Mouse (Mus musculus): Measurements from ENCODE around the gene Fabp1.

Gene Fabp1

GRCm38 (mm10) chr6:71199612-71200011 lies at the start of gene Fabp1:
TSS of gene Fabp1 (plus strand) at chr6:71199827.
- DNase-seq (ENCODE audit: low read depth) = no peak

- DNase-seq (ENCODE audit: low read depth) = no peak
Measured at GRCm38 (mm10) chr6:71151098-71151497, 48.5 kb upstream of the Fabp1 start.

- DNase-seq (ENCODE audit: low read depth) = no peak
Measured at GRCm38 (mm10) chr6:71153486-71153885, 46.1 kb upstream of the Fabp1 start.

- no peak for DNase-seq (ENCODE audit: low read depth)
Measured at GRCm38 (mm10) chr6:71154861-71155260, 44.8 kb upstream of the Fabp1 start.

- peak; percentile 29 for DNase-seq (ENCODE audit: low read depth)
Measured at GRCm38 (mm10) chr6:71156674-71157326, 42.8 kb upstream of the Fabp1 start.

- no peak for DNase-seq (ENCODE audit: low read depth)
Measured at GRCm38 (mm10) chr6:71161290-71161689, 38.3 kb upstream of the Fabp1 start.

GRCm38 (mm10) chr6:71162269-71162668 lies 37.4 kb upstream of the Fabp1 start:
- no peak for DNase-seq (ENCODE audit: low read depth)

GRCm38 (mm10) chr6:71164394-71164793 lies 35.2 kb upstream of the Fabp1 start:
- no peak for DNase-seq (ENCODE audit: low read depth)

- no peak for DNase-seq (ENCODE audit: low read depth)
Measured at GRCm38 (mm10) chr6:71166551-71167169, 33.0 kb upstream of the Fabp1 start.

GRCm38 (mm10) chr6:71172812-71173580 lies 26.6 kb upstream of the Fabp1 start:
- no peak for DNase-seq (ENCODE audit: low read depth)

GRCm38 (mm10) chr6:71180596-71180995 lies 19.0 kb upstream of the Fabp1 start:
- DNase-seq (ENCODE audit: low read depth) = no peak

- DNase-seq (ENCODE audit: low read depth) = no peak
Measured at GRCm38 (mm10) chr6:71184941-71185604, 14.6 kb upstream of the Fabp1 start.

- DNase-seq (ENCODE audit: low read depth) = no peak
Measured at GRCm38 (mm10) chr6:71189578-71189977, 10.0 kb upstream of the Fabp1 start.

GRCm38 (mm10) chr6:71190501-71190900 lies 9.1 kb upstream of the Fabp1 start:
- no peak for DNase-seq (ENCODE audit: low read depth)

- no peak for DNase-seq (ENCODE audit: low read depth)
Measured at GRCm38 (mm10) chr6:71193151-71193740, 6.4 kb upstream of the Fabp1 start.

- DNase-seq (ENCODE audit: low read depth) = no peak
Measured at GRCm38 (mm10) chr6:71196107-71196506, 3.5 kb upstream of the Fabp1 start.

GRCm38 (mm10) chr6:71197636-71198535 lies 1.7 kb upstream of the Fabp1 start:
- DNase-seq (ENCODE audit: low read depth) = no peak

- no peak for DNase-seq (ENCODE audit: low read depth)
Measured at GRCm38 (mm10) chr6:71201925-71202324, 2.3 kb downstream of the Fabp1 start.

- no peak for DNase-seq (ENCODE audit: low read depth)
Measured at GRCm38 (mm10) chr6:71203674-71204073, 4.0 kb downstream of the Fabp1 start.

- DNase-seq (ENCODE audit: low read depth) = no peak
Measured at GRCm38 (mm10) chr6:71204166-71204565, 4.5 kb downstream of the Fabp1 start.

GRCm38 (mm10) chr6:71208691-71209090 lies 9.1 kb downstream of the Fabp1 start:
- no peak for DNase-seq (ENCODE audit: low read depth)

Measured in c-Kit-positive CD71-positive TER-119-negative erythroid progenitor cells, embryonic 14.5 days (primary cell).